Mouse (Mus musculus) ovary, adult 2 months (tissue): ENCODE measurements around the gene Gm11237. TPM values are rescaled to one million over a fixed set of nuclear protein-coding genes. Genes with fewer than 3 reads are reported as not detected.

Source experiments
- polyA plus RNA-seq: library from polyadenylated mRNA; depleted of rRNA; stranded (reverse); fragments of >200 nt; gene quantifications from 2 replicates; pipeline ENCODE4 v1.2.3, GENCODE M21; 2012; rRNA removed

Gene Gm11237
- not detected in 2 replicates for polyA plus RNA-seq

GRCm38 (mm10) chr4:73622684-73623083 lies at the start of gene Gm11237:
TSS of gene Gm11237 (plus strand) at chr4:73622984.

GRCm38 (mm10) chr4:73607581-73607980 lies 15.2 kb upstream of the Gm11237 start, which contains the start of gene Gm11238:
TSS of gene Gm11238 (plus strand) at chr4:73607881.

GRCm38 (mm10) chr4:73637821-73638220 lies 15.0 kb downstream of the Gm11237 start, which contains the start of gene Gm11236:
TSS of gene Gm11236 (plus strand) at chr4:73638121.

GRCm38 (mm10) chr4:73668054-73668453 lies 45.3 kb downstream of the Gm11237 start, which contains the start of gene Gm11239:
TSS of gene Gm11239 (plus strand) at chr4:73668354.

Other genes with a start within 250 kb of the Gm11237 start
- gene Gm11487, start 217.9 kb upstream of the Gm11237 start, polyA plus RNA-seq, result not detected in 2 replicates
- not detected in 2 replicates for gene Gm11238, start 15.1 kb upstream of the Gm11237 start, polyA plus RNA-seq
- gene Gm11236, start 15.1 kb downstream of the Gm11237 start, polyA plus RNA-seq, result not detected in 2 replicates
- gene Gm11239, start 45.4 kb downstream of the Gm11237 start, polyA plus RNA-seq, result not detected in 2 replicates
- not detected in 2 replicates for gene Gm428, start 60.5 kb downstream of the Gm11237 start, polyA plus RNA-seq
- gene Rasef, start 168.0 kb downstream of the Gm11237 start, polyA plus RNA-seq, result 1.6 and 2.4 TPM in 2 replicates